Comparison of ENCODE assay signal across 11 mouse cellular contexts in the genomic region with DNA sequence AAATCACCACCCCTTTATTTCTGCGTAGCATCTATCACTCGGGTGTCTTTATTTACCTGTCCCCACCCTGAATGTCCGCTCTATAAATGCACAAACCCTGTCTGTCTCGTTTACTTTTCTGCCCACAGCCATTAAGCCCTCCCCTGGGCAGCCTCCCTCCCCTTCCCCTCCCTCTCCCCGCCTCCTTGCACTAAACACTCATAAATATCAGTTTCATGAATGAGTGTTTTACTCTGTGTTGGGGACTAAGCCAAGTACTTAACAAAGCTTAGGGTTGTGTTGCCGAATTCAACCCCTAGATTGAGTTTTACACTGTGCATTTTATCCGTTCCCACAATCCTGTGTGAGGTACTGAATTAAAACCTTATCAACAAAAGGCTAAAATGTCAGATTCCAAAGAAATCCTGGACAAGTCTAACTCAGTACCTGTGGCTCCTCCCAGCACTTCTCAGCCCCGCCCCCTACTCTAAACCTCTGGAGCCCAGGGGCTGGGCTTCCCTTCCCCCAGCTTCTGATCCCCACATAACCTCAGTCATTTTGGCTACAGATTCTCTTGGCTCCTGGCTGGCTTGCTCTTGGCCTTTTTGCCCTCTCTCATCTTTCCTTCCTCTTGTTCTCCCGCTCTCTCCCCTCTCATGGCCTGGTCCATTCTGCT. TPM values are rescaled to one million over a fixed set of nuclear protein-coding genes. Genes with fewer than 3 reads are reported as not detected.
DNase-seq lines count a peak whose midpoint lies in the region; ATAC-seq and TF ChIP-seq lines count a peak whose summit lies in the region.
"Had no signal": no experiment of that assay in that cellular context is flagged by ENCODE, and none has a peak within 500 bp of the region (broad histone marks: within the 10 kb centered on the region; RNA-seq: fewer than 3 reads in every experiment).

No protein-coding gene starts in this region.

- no peak overlapping the region for H3K4me3 ChIP-seq in forebrain, embryonic 13.5 days
- H3K4me3 ChIP-seq in forebrain, postnatal 0 days (ENCODE audit: low read depth, low read length) = no peak overlapping the region
- H3K4me3 ChIP-seq in lung, embryonic 15.5 days = peak overlapping the region; percentile 20
- H3K4me3 ChIP-seq: neural tube, embryonic 12.5 days had no signal

- no peak for ATAC-seq in forebrain, embryonic 13.5 days
- ATAC-seq in forebrain, postnatal 0 days = no peak
- peak; percentile 83 for ATAC-seq in lung, embryonic 15.5 days (ENCODE audit: borderline replicate concordance, extremely low read depth, low FRiP score, low TSS enrichment)
- ATAC-seq: activated CD4-positive, CD25-positive, alpha-beta regulatory T cell, adult 4 months had no signal

- H3K36me3 ChIP-seq in forebrain, embryonic 13.5 days (ENCODE audit: poor library complexity, severe bottlenecking) = no peaks in the 10 kb centered on the region
- no peaks in the 10 kb centered on the region for H3K36me3 ChIP-seq in forebrain, postnatal 0 days (ENCODE audit: insufficient read depth)
- H3K36me3 ChIP-seq in lung, embryonic 15.5 days = no peaks in the 10 kb centered on the region
- H3K36me3 ChIP-seq: neural tube, embryonic 12.5 days had no signal

- DNase-seq in forebrain, postnatal 0 days = no peak
- DNase-seq in ZHBTc4 (ENCODE audit: low read depth, low spot score) = peak; percentile 56
- peak; percentile 37 to 50 for DNase-seq in kidney, postnatal 4 days
- no peak for DNase-seq in spleen, postnatal 10 days (ENCODE audit: low spot score in 2 of 2)
- DNase-seq in left cerebral cortex, adult 9 months (ENCODE audit: low spot score in 2 of 2) = no peak
- no peak for DNase-seq in layer of hippocampus, adult 8-10 months (ENCODE audit: low spot score in 2 of 2)
- DNase-seq: cerebellum, adult 11 months had no signal

- WGBS in forebrain, embryonic 13.5 days = 12% methylated on average over 9 of the region's 9 CpGs
- WGBS in forebrain, postnatal 0 days = 18% methylated on average over 9 of the region's 9 CpGs
- 16% methylated on average over 9 of the region's 9 CpGs for WGBS in lung, embryonic 15.5 days

- no peak for TF ChIP-seq CTCF in forebrain, postnatal 0 days (IDR thresholded peaks at IDR 0.05; ENCODE audit: low read depth)

- no peaks in the 10 kb centered on the region for H3K9me3 ChIP-seq in forebrain, embryonic 13.5 days (replicated peaks)
- no peaks in the 10 kb centered on the region for H3K9me3 ChIP-seq in forebrain, postnatal 0 days (ENCODE audit: low read length)
- H3K9me3 ChIP-seq in lung, embryonic 15.5 days = no peaks in the 10 kb centered on the region
- H3K9me3 ChIP-seq: neural tube, embryonic 12.5 days had no signal

- H3K9ac ChIP-seq in forebrain, embryonic 13.5 days = no peak overlapping the region
- no peak overlapping the region for H3K9ac ChIP-seq in forebrain, postnatal 0 days
- no peak overlapping the region for H3K9ac ChIP-seq in lung, embryonic 15.5 days
- H3K9ac ChIP-seq: neural tube, embryonic 12.5 days had no signal

- peaks cover 10% of the 10 kb centered on the region; the same call in 1 of the 2 replicates for H3K27me3 ChIP-seq in forebrain, embryonic 13.5 days
- peaks cover 7% of the 10 kb centered on the region for H3K27me3 ChIP-seq in forebrain, postnatal 0 days (ENCODE audit: insufficient read depth, low read length)
- no peaks in the 10 kb centered on the region for H3K27me3 ChIP-seq in lung, embryonic 15.5 days
- H3K27me3 ChIP-seq: neural tube, embryonic 12.5 days had no signal

- H3K27ac ChIP-seq in forebrain, embryonic 13.5 days = no peak overlapping the region
- no peak overlapping the region for H3K27ac ChIP-seq in forebrain, postnatal 0 days (ENCODE audit: low read depth, low read length)
- H3K27ac ChIP-seq in lung, embryonic 15.5 days = no peak overlapping the region
- H3K27ac ChIP-seq: neural tube, embryonic 12.5 days had no signal

- peaks cover 11% of the 10 kb centered on the region for H3K4me1 ChIP-seq in forebrain, embryonic 13.5 days
- H3K4me1 ChIP-seq in forebrain, postnatal 0 days (ENCODE audit: insufficient read depth) = no peaks in the 10 kb centered on the region
- peaks cover 10% of the 10 kb centered on the region; the same call in 1 of the 2 replicates for H3K4me1 ChIP-seq in lung, embryonic 15.5 days

- H3K4me2 ChIP-seq in forebrain, embryonic 13.5 days = peak overlapping the region; percentile 29; the same call in 1 of the 2 replicates
- H3K4me2 ChIP-seq in forebrain, postnatal 0 days (ENCODE audit: low read depth) = no peak overlapping the region
- peak overlapping the region; percentile 41 for H3K4me2 ChIP-seq in lung, embryonic 15.5 days
- H3K4me2 ChIP-seq: neural tube, embryonic 12.5 days had no signal

RNA-seq across cellular contexts. Expression of a gene that starts 52.0 kb away (rescaled TPM):
- polyA plus RNA-seq in forebrain, embryonic 13.5 days (2015; fragmentation: Nextera tagmentation; extraction: Ambion mirVana) = 49.8 and 51.0 TPM in 2 replicates
- total RNA-seq in forebrain, postnatal 0 days (2014; rRNA removed) = 24.7 and 32.8 TPM in 2 replicates
- polyA plus RNA-seq in forebrain, postnatal 0 days (2015; fragmentation: Nextera tagmentation; extraction: Ambion mirVana) = 19.4 and 28.8 TPM in 2 replicates
- 72.1 and 76.4 TPM in 2 replicates for polyA plus RNA-seq in lung, embryonic 15.5 days (2015; fragmentation: Nextera tagmentation; extraction: Ambion mirVana)
- total RNA-seq in layer of hippocampus, adult 8-10 months (2022) = 10 to 100 TPM; 51.1 to 54.2 (median 53.4) TPM

Comparison
In these comparisons a context has a peak if more than half of its experiments do, and no peak if none do; other contexts are left out.
1. DNase-seq: peak in ZHBTc4 (single experiment) and kidney, postnatal 4 days (2 of 2); none in forebrain, postnatal 0 days (single experiment), spleen, postnatal 10 days (0 of 2), left cerebral cortex, adult 9 months (0 of 2) and layer of hippocampus, adult 8-10 months (0 of 2).